Mouse (Mus musculus): ENCODE results near the gene St6galnac3.

DNA sequence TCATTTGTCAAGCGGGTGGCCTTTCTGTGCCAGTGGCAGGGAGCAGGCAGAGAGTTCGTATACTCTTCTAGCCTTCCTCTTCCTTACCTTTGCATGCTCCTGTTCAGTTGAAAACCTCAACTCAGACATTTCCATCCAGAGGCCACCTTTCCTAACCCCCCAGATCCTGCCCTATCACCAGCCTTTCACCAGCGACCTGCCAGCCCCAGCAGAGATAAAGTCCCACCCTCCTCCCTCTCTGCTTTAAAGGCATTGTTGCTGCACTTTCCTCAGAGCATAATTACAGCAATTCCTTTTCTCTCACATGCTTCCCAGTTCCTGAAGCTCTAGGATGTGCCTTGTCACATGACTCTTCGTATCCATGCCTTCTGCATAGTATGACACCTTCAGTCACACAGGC lies 215.3 kb downstream of the St6galnac3 start:
- no peak for TF ChIP-seq CTCF (IDR thresholded peaks at IDR 0.05; ENCODE audit: low read depth)
- no peak for TF ChIP-seq EP300 (optimal IDR thresholded peaks at IDR 0.05)
